Mouse (Mus musculus): ENCODE measurements around the gene Rnf146. TPM values are rescaled to one million over a fixed set of nuclear protein-coding genes. Genes with fewer than 3 reads are reported as not detected.
A peak's percentile ranks its signal among the peaks of the same experiment; 100 is the strongest.
"Not testable (repeated sequence)": the region's sequence is repeated elsewhere in the genome, so short reads cannot be mapped to it uniquely, and the experiment has no call there.

Rnf146 gene
- 10 to 100 TPM; 40.0 to 42.9 TPM for total RNA-seq (2021)
- long read RNA-seq, experiment 1, full-length matches to known transcripts, result 6 of 10 reads
- long read RNA-seq, experiment 1, partial matches to known transcripts, result 0 of 10 reads
- long read RNA-seq, experiment 1, other reads (novel, unspliced or antisense), result 4 of 10 reads
- long read RNA-seq, experiment 2, full-length matches to known transcripts, result 3 of 6 reads
- long read RNA-seq, experiment 2, partial matches to known transcripts, result 2 of 6 reads
- long read RNA-seq, experiment 2, other reads (novel, unspliced or antisense), result 1 of 6 reads

GRCm38 (mm10) chr10:29362197-29362900 is at the start of gene Rnf146:
Gene Rnf146, minus strand, starts transcription at chr10:29362442.
- intact Hi-C loops (cut with DNase I; ENCODE audit: low total_unique reads), result no loop called here
- no peak for DNase-seq

GRCm38 (mm10) chr10:29402656-29403268 is 40.5 kb upstream of the Rnf146 start:
- no peak for DNase-seq
- intact Hi-C loops (cut with DNase I; ENCODE audit: low total_unique reads), result no loop called here

GRCm38 (mm10) chr10:29394890-29395289 is 32.6 kb upstream of the Rnf146 start:
- DNase-seq; intact Hi-C loops (cut with DNase I; ENCODE audit: low total_unique reads): not testable (repeated sequence)

GRCm38 (mm10) chr10:29381558-29381957 is 19.3 kb upstream of the Rnf146 start:
- intact Hi-C loops (cut with DNase I; ENCODE audit: low total_unique reads), result no loop called here
- no peak for DNase-seq

GRCm38 (mm10) chr10:29374065-29374464 is 11.8 kb upstream of the Rnf146 start:
- no peak for DNase-seq
- intact Hi-C loops (cut with DNase I; ENCODE audit: low total_unique reads), result no loop called here

- peak; percentile 88 for DNase-seq
- intact Hi-C loops (cut with DNase I; ENCODE audit: low total_unique reads), result no loop called here
Observed at GRCm38 (mm10) chr10:29361464-29362196, 612 bp downstream of the Rnf146 start.

- intact Hi-C loops (cut with DNase I; ENCODE audit: low total_unique reads), result no loop called here
- no peak for DNase-seq
Observed at GRCm38 (mm10) chr10:29361095-29361463, 1.2 kb downstream of the Rnf146 start.

GRCm38 (mm10) chr10:29354183-29354582 is 8.1 kb downstream of the Rnf146 start:
- DNase-seq, result no peak
- intact Hi-C loops (cut with DNase I; ENCODE audit: low total_unique reads), result no loop called here

- intact Hi-C loops (cut with DNase I; ENCODE audit: low total_unique reads), result no loop called here
Observed at GRCm38 (mm10) chr10:29352575-29352974, 9.7 kb downstream of the Rnf146 start.

GRCm38 (mm10) chr10:29351420-29351819 is 10.8 kb downstream of the Rnf146 start:
- intact Hi-C loops (cut with DNase I; ENCODE audit: low total_unique reads), result no loop called here
- no peak for DNase-seq

More at GRCm38 (mm10) chr10:29352575-29352974, 9.7 kb downstream of the Rnf146 start:
- DNase-seq, result no peak

- intact Hi-C loops (cut with DNase I; ENCODE audit: low total_unique reads), result no loop called here
- no peak for DNase-seq
Observed at GRCm38 (mm10) chr10:29346638-29347037, 15.6 kb downstream of the Rnf146 start.

- no peak for DNase-seq
- intact Hi-C loops (cut with DNase I; ENCODE audit: low total_unique reads), result no loop called here
Observed at GRCm38 (mm10) chr10:29344232-29344631, 18.0 kb downstream of the Rnf146 start.

- intact Hi-C loops (cut with DNase I; ENCODE audit: low total_unique reads), result no loop called here
- DNase-seq, result peak; percentile 23
Observed at GRCm38 (mm10) chr10:29338355-29339056, 23.7 kb downstream of the Rnf146 start.

- intact Hi-C loops (cut with DNase I; ENCODE audit: low total_unique reads), result no loop called here
- no peak for DNase-seq
Observed at GRCm38 (mm10) chr10:29333836-29334235, 28.4 kb downstream of the Rnf146 start.

- intact Hi-C loops (cut with DNase I; ENCODE audit: low total_unique reads), result no loop called here
- no peak for DNase-seq
Observed at GRCm38 (mm10) chr10:29324817-29325216, 37.4 kb downstream of the Rnf146 start.

GRCm38 (mm10) chr10:29313905-29314304 is 48.3 kb downstream of the Rnf146 start:
- intact Hi-C loops (cut with DNase I; ENCODE audit: low total_unique reads), result no loop called here
- DNase-seq, result no peak

GRCm38 (mm10) chr10:29313064-29313638 is 49.1 kb downstream of the Rnf146 start, which contains the start of gene Echdc1:
Gene Echdc1, plus strand, starts transcription at chr10:29313166.
- DNase-seq, result peak; percentile 86
- intact Hi-C loops (cut with DNase I; ENCODE audit: low total_unique reads), result no loop called here

- DNase-seq, result no peak
- intact Hi-C loops (cut with DNase I; ENCODE audit: low total_unique reads), result no loop called here
Observed at GRCm38 (mm10) chr10:29311480-29312219, 50.6 kb downstream of the Rnf146 start.

Data from gastrocnemius, postnatal 14 days (tissue).